Mouse (Mus musculus): ENCODE measurements around the gene Galnt2. TPM values are rescaled to one million over a fixed set of nuclear protein-coding genes. Genes with fewer than 3 reads are reported as not detected.

Gene Galnt2
- polyA plus RNA-seq, 1 experiment from 2014 or later, result 43.7 TPM

- 94% methylated on average over 10 of the region's 10 CpGs for WGBS
These were observed 76.5 kb downstream of the Galnt2 start for GRCm38 (mm10) chr8:124307700-124308099.

GRCm38 (mm10) chr8:124310509-124310908 is 79.3 kb downstream of the Galnt2 start:
- H3K9me3 ChIP-seq (replicated peaks), result no peaks in the 10 kb centered on the region
- no peaks in the 10 kb centered on the region for H3K27me3 ChIP-seq (ENCODE audit: low read depth, poor library complexity, severe bottlenecking)
- peaks cover 59% of the 10 kb centered on the region for H3K36me3 ChIP-seq
- no peak overlapping the region for H3K4me3 ChIP-seq
- WGBS, result 91% methylated on average over 13 of the region's 13 CpGs
- H3K4me1 ChIP-seq, result peaks cover 12% of the 10 kb centered on the region; the same call in 1 of the 2 replicates
- no peak overlapping the region for H3K27ac ChIP-seq
- no peak for DNase-seq (ENCODE audit: low spot score)

More at GRCm38 (mm10) chr8:124307700-124308099, 76.5 kb downstream of the Galnt2 start:
- Histone ChIP-seq H3K36me3 (peaks cover 63% of the 10 kb centered on the region), H3K4me3 (no peak overlapping the region), H3K27me3 (ENCODE audit: low read depth, poor library complexity, severe bottlenecking) (no peaks in the 10 kb centered on the region), H3K9me3 (replicated peaks) (no peaks in the 10 kb centered on the region), H3K27ac (no peak overlapping the region), H3K4me1 (0 out of 2 replicates have a peak, but pooled peaks cover 6% of the 10 kb centered on the region)
- DNase-seq (ENCODE audit: low spot score), result no peak

DNA sequence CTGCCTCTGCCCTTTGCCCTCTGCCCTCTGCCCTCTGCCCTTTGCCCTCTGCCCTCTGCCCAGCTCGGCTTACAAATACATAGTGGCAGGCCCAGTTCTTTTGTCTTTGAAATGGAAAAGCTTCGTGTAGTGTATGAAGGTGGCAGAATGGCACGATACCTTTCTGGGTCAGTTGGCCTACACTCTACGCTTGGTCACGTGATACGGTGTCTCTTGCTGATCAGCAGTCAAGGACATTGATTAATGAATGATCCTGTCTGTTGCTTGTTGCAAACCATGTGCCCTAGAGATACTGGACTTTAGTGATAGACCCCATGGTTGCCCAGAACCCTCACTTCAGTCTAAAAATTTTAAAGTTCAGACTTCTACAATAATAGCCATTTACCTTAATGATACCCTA is 79.9 kb downstream of the Galnt2 start:
- 93% methylated on average over 6 of the region's 6 CpGs for WGBS
- H3K36me3 ChIP-seq, result peaks cover 53% of the 10 kb centered on the region
- no peak for DNase-seq (ENCODE audit: low spot score)
- H3K4me1 ChIP-seq, result peaks cover 8% of the 10 kb centered on the region; the same call in 1 of the 2 replicates
- H3K9me3 ChIP-seq (replicated peaks), result no peaks in the 10 kb centered on the region
- no peak overlapping the region for H3K4me3 ChIP-seq
- H3K27ac ChIP-seq, result no peak overlapping the region
- H3K27me3 ChIP-seq (ENCODE audit: low read depth, poor library complexity, severe bottlenecking), result no peaks in the 10 kb centered on the region

- no peak for DNase-seq (ENCODE audit: low spot score)
- Histone ChIP-seq H3K36me3 (peaks cover 47% of the 10 kb centered on the region), H3K27ac (no peak overlapping the region), H3K4me3 (no peak overlapping the region), H3K27me3 (ENCODE audit: low read depth, poor library complexity, severe bottlenecking) (no peaks in the 10 kb centered on the region), H3K9me3 (replicated peaks) (no peaks in the 10 kb centered on the region), H3K4me1 (peaks cover 12% of the 10 kb centered on the region; the same call in 1 of the 2 replicates)
- 93% methylated on average over 17 of the region's 17 CpGs for WGBS
These were observed 80.5 kb downstream of the Galnt2 start for GRCm38 (mm10) chr8:124311723-124312122.

DNA sequence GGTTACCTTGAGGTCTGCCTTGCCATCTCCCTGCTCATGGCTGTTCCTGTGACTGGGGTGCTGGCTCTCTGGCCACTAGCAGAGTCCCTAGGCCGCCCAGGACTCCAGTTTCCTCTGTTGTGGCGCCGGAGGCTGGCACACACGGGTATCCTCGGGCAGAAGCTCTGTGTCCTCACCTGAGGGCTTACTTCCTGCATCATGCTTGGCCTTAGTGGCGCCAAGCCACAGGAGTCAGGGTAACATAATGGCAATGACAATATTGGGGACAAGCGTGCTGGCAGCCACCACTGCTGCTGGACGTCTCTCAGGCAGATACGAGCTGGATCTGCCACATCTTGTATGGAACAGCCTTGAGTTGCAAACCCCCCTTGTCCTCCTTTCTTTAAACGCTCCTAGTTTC is 81.0 kb downstream of the Galnt2 start:
- Histone ChIP-seq H3K4me3 (no peak overlapping the region), H3K27me3 (ENCODE audit: low read depth, poor library complexity, severe bottlenecking) (no peaks in the 10 kb centered on the region), H3K36me3 (peaks cover 43% of the 10 kb centered on the region), H3K4me1 (peaks cover 17% of the 10 kb centered on the region; the same call in 1 of the 2 replicates), H3K9me3 (replicated peaks) (no peaks in the 10 kb centered on the region), H3K27ac (no peak overlapping the region)
- no peak for DNase-seq (ENCODE audit: low spot score)
- WGBS, result 94% methylated on average over 10 of the region's 10 CpGs

GRCm38 (mm10) chr8:124314803-124315202 is 83.6 kb downstream of the Galnt2 start:
- WGBS, result 68% methylated on average over 10 of the region's 10 CpGs
- DNase-seq (ENCODE audit: low spot score), result no peak
- H3K9me3 ChIP-seq (replicated peaks), result no peaks in the 10 kb centered on the region
- peaks cover 17% of the 10 kb centered on the region; the same call in 1 of the 2 replicates for H3K4me1 ChIP-seq
- no peaks in the 10 kb centered on the region for H3K27me3 ChIP-seq (ENCODE audit: low read depth, poor library complexity, severe bottlenecking)
- peak overlapping the region; percentile 50 for H3K27ac ChIP-seq
- H3K36me3 ChIP-seq, result peaks cover 27% of the 10 kb centered on the region
- no peak overlapping the region for H3K4me3 ChIP-seq

DNA sequence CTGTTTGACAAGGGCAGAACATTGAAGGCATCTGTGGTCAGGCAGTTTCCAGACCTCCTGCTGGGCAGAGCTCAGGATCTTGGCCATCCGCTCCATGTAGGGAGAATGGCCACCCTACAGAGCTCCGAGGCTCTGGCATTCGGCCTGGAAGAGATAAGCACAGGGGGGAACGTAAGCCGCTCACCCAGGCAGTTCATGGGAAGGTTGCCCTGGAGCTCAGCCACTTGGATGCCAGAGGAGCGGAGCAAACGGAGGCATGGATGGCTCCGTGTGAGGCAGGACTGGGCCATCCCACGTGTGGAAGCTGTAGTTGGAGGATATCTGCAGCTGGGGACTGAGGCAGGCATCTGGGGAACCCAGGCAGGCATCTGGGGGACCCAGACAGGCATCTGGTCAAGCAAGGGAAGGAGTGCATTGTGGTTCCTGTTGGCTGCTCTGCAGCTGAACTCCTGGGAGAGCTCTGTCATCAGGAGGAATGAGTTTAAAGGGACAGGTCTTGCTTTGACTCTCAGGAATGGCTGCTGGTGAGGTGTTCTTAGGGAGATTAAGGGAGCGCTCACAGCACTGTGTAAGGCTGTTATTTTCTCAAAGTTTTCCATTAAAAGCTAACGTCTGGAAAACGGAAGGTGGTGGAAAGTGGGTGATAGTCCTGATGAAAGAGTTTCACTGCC is 85.4 kb downstream of the Galnt2 start:
- Histone ChIP-seq H3K27me3 (ENCODE audit: low read depth, poor library complexity, severe bottlenecking) (no peaks in the 10 kb centered on the region), H3K4me3 (no peak overlapping the region), H3K27ac (no peak overlapping the region), H3K9me3 (replicated peaks) (no peaks in the 10 kb centered on the region), H3K36me3 (peaks cover 12% of the 10 kb centered on the region), H3K4me1 (peaks cover 20% of the 10 kb centered on the region; the same call in 1 of the 2 replicates)
- DNase-seq (ENCODE audit: low spot score), result no peak
- WGBS, result 67% methylated on average over 12 of the region's 12 CpGs

DNA sequence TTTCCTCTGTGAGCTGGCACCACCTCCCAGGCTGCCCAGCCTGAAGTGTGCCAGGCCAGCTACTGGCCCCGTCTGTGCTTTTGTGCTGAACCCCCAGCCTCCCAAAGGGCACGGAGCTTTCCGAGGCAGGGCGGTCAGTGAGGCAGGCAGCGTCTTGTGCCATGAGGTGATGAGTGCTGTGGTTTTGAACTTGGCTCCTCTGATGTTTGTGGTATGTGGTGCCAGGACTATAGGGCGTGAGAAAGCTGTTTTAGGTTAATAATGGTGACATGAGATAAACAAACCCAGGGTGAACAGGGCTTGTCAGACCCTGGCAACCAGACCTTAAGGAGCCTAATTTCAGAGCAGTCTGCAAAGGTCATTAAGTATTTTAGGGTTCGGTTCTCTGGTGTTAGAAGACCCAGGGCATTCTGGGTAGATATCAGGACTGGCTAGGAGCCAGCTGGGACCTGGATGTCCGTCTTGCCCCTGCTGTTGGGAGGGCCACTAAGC is 86.0 kb downstream of the Galnt2 start:
- no peak overlapping the region for H3K4me3 ChIP-seq
- no peak for DNase-seq (ENCODE audit: low spot score)
- peaks cover 20% of the 10 kb centered on the region; the same call in 1 of the 2 replicates for H3K4me1 ChIP-seq
- no peak overlapping the region for H3K27ac ChIP-seq
- 67% methylated on average over 8 of the region's 8 CpGs for WGBS
- no peaks in the 10 kb centered on the region for H3K9me3 ChIP-seq (replicated peaks)
- H3K36me3 ChIP-seq, result peaks cover 5% of the 10 kb centered on the region; the same call in 1 of the 2 replicates
- H3K27me3 ChIP-seq (ENCODE audit: low read depth, poor library complexity, severe bottlenecking), result no peaks in the 10 kb centered on the region

DNA sequence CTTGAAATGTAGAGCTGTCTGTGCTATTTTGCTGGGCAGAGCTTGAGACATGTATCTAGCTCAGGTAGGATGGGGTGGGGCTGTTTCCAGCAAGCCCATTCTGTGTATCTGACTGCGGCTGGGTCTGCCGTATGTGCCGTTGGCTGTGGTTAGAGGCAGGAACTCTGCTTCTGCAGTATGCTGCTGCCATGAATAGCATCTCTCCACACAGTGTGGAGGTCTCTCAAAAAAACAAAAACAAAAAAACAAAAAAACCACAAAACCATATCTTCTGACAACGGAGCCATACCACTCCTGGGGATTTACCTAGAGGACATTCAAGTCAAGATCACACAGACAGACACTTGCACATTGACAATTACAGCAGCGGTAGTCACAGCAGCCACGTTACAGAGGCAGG is 86.6 kb downstream of the Galnt2 start:
- peaks cover 20% of the 10 kb centered on the region; the same call in 1 of the 2 replicates for H3K4me1 ChIP-seq
- WGBS, result 90% methylated on average over 6 of the region's 6 CpGs

GRCm38 (mm10) chr8:124318612-124319315 is 87.6 kb downstream of the Galnt2 start:
- 80% methylated on average over 11 of the region's 11 CpGs for WGBS
- Histone ChIP-seq H3K4me3 (no peak overlapping the region), H3K36me3 (peaks cover 13% of the 10 kb centered on the region), H3K4me1 (peaks cover 20% of the 10 kb centered on the region; the same call in 1 of the 2 replicates), H3K27ac (no peak overlapping the region), H3K9me3 (replicated peaks) (no peaks in the 10 kb centered on the region), H3K27me3 (ENCODE audit: low read depth, poor library complexity, severe bottlenecking) (no peaks in the 10 kb centered on the region)
- DNase-seq (ENCODE audit: low spot score), result no peak

More for the DNA sequence above, 86.6 kb downstream of the Galnt2 start:
- Histone ChIP-seq H3K4me3 (no peak overlapping the region), H3K27ac (no peak overlapping the region), H3K36me3 (peaks cover 8% of the 10 kb centered on the region; the same call in 1 of the 2 replicates), H3K27me3 (ENCODE audit: low read depth, poor library complexity, severe bottlenecking) (no peaks in the 10 kb centered on the region), H3K9me3 (replicated peaks) (no peaks in the 10 kb centered on the region)
- no peak for DNase-seq (ENCODE audit: low spot score)

DNA sequence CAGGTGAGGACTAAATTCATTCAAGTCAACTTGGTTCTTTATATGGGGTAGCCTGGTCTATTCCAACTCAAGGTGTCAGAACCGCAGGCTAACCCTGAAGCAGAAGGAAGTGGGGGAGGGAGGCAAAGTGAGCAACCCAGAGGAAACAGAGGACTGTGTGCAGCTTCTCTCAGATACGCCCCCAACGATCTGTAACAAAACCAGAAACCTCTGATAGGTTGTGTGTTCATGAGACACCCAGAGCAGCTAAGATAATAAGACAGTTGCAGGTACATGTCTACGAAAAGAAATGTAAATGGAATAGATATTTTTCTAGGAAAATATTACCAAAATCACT is 88.1 kb downstream of the Galnt2 start:
- WGBS, result 86% methylated on average over 4 of the region's 4 CpGs
- Histone ChIP-seq H3K4me3 (no peak overlapping the region), H3K36me3 (peaks cover 18% of the 10 kb centered on the region), H3K27ac (no peak overlapping the region), H3K27me3 (ENCODE audit: low read depth, poor library complexity, severe bottlenecking) (no peaks in the 10 kb centered on the region), H3K4me1 (peaks cover 20% of the 10 kb centered on the region; the same call in 1 of the 2 replicates), H3K9me3 (replicated peaks) (no peaks in the 10 kb centered on the region)
- DNase-seq (ENCODE audit: low spot score), result no peak

GRCm38 (mm10) chr8:124321227-124321840 is 90.1 kb downstream of the Galnt2 start:
- H3K4me1 ChIP-seq, result peaks cover 11% of the 10 kb centered on the region; the same call in 1 of the 2 replicates
- H3K36me3 ChIP-seq, result peaks cover 39% of the 10 kb centered on the region
- H3K9me3 ChIP-seq (replicated peaks), result no peaks in the 10 kb centered on the region
- no peaks in the 10 kb centered on the region for H3K27me3 ChIP-seq (ENCODE audit: low read depth, poor library complexity, severe bottlenecking)
- H3K27ac ChIP-seq, result no peak overlapping the region
- DNase-seq (ENCODE audit: low spot score), result no peak
- 67% methylated on average over 12 of the region's 12 CpGs for WGBS
- no peak overlapping the region for H3K4me3 ChIP-seq
